Mouse (Mus musculus): ENCODE data around the gene Bex6. TPM values are rescaled to one million over a fixed set of nuclear protein-coding genes. Genes with fewer than 3 reads are reported as not detected.

Bex6 gene
- not detected in 2 replicates for polyA plus RNA-seq (2015; fragmentation: Nextera tagmentation; extraction: Ambion mirVana)

- H3K36me3 ChIP-seq (replicated peaks): no peaks in the 10 kb centered on the region
- H3K4me3 ChIP-seq: no peak within 1 kb of the TSS
- no peak within 1 kb of the TSS for H3K4me2 ChIP-seq
- no peaks in the 10 kb centered on the region for H3K9me3 ChIP-seq
- 87% methylated on average over 6 of the region's 6 CpGs for WGBS
- H3K4me1 ChIP-seq: no peaks in the 10 kb centered on the region
- ATAC-seq (replicated peaks): no peak
- H3K9ac ChIP-seq: no peak within 1 kb of the TSS
- no peaks in the 10 kb centered on the region for H3K27me3 ChIP-seq (replicated peaks)
- H3K27ac ChIP-seq: no peak within 1 kb of the TSS
These were observed at the start of gene Bex6 for GRCm38 (mm10) chr16:32179333-32179901. TSS of gene Bex6 (plus strand) at chr16:32179823.

DNA sequence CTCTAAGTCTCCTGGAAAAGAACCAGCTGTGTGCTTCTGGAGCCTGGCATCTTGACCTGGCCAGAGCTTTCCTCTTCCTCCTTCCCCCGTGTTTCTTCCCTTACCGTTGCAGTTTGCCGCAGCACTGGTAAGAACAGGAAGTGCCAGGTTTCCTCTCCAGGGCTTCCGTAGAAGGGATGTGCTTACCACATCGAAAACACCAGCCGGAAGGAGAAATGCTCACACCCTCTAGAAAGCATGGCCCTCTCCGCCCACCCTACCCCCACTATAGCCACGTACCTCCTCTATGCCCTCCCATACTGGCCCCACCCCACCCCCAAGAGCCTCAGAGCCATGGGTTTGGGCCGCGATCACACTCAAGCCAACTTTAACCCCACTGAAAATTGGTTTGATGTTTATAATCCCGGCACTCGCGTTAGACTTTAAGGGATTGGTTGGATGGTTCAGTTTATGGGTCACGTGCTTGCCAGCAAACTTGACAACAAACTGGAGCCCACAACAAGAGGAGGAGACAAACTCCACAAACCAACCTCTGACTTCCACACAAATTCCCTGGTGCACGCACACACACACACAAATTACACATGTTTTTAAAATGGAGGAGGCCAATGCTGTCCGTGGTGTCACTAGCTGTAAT lies 49.3 kb upstream of the Bex6 start:
- H3K27me3 ChIP-seq (replicated peaks): no peaks in the 10 kb centered on the region
- H3K9me3 ChIP-seq: no peaks in the 10 kb centered on the region
- H3K4me1 ChIP-seq: no peaks in the 10 kb centered on the region
- no peak overlapping the region for H3K4me3 ChIP-seq
- H3K36me3 ChIP-seq (replicated peaks): no peaks in the 10 kb centered on the region
- no peak overlapping the region for H3K9ac ChIP-seq
- no peak for ATAC-seq (replicated peaks)
- H3K4me2 ChIP-seq: no peak overlapping the region
- 78% methylated on average over 16 of the region's 16 CpGs for WGBS
- H3K27ac ChIP-seq: no peak overlapping the region

- Histone ChIP-seq H3K4me1 (no peaks in the 10 kb centered on the region), H3K27ac (no peak overlapping the region), H3K9me3 (no peaks in the 10 kb centered on the region), H3K27me3 (replicated peaks) (no peaks in the 10 kb centered on the region), H3K4me2 (no peak overlapping the region), H3K4me3 (no peak overlapping the region), H3K9ac (no peak overlapping the region), H3K36me3 (replicated peaks) (no peaks in the 10 kb centered on the region)
- WGBS: 85% methylated on average over 3 of the region's 3 CpGs
- no peak for ATAC-seq (replicated peaks)
These were observed 46.5 kb upstream of the Bex6 start for GRCm38 (mm10) chr16:32133148-32133547.

GRCm38 (mm10) chr16:32135842-32136357 lies 43.7 kb upstream of the Bex6 start:
- Histone ChIP-seq H3K4me2 (no peak overlapping the region), H3K4me1 (no peaks in the 10 kb centered on the region), H3K27ac (no peak overlapping the region), H3K4me3 (no peak overlapping the region), H3K27me3 (replicated peaks) (no peaks in the 10 kb centered on the region), H3K9ac (no peak overlapping the region), H3K9me3 (no peaks in the 10 kb centered on the region), H3K36me3 (replicated peaks) (no peaks in the 10 kb centered on the region)
- WGBS: 84% methylated on average over 7 of the region's 7 CpGs
- no peak for ATAC-seq (replicated peaks)

DNA sequence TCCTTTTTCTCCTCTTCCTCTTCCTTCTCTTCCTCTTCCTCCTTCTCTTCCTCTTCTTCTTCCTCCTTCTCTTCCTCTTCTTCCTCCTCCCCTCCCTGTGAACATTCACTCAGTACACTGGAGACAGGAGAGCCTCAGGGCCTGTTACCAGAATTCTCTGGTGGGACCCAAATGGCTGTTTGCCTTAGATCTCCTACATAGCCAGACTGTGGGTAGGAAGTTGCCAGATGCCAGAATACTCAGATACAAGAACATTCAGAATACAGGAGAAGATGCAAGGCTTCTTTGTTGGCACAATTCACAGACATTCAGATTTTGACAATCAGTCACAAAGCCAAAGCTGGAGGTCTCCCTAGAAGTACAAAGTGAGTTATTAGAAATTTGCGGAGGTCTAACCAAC lies 40.7 kb upstream of the Bex6 start:
- no peaks in the 10 kb centered on the region for H3K36me3 ChIP-seq (replicated peaks)
- no peaks in the 10 kb centered on the region for H3K27me3 ChIP-seq (replicated peaks)
- H3K27ac ChIP-seq: no peak overlapping the region
- WGBS: 94% methylated on average over 1 of the region's 1 CpGs
- H3K4me1 ChIP-seq: no peaks in the 10 kb centered on the region
- no peak overlapping the region for H3K4me3 ChIP-seq
- ATAC-seq (replicated peaks): no peak
- no peak overlapping the region for H3K9ac ChIP-seq
- no peak overlapping the region for H3K4me2 ChIP-seq
- H3K9me3 ChIP-seq: no peaks in the 10 kb centered on the region

DNA sequence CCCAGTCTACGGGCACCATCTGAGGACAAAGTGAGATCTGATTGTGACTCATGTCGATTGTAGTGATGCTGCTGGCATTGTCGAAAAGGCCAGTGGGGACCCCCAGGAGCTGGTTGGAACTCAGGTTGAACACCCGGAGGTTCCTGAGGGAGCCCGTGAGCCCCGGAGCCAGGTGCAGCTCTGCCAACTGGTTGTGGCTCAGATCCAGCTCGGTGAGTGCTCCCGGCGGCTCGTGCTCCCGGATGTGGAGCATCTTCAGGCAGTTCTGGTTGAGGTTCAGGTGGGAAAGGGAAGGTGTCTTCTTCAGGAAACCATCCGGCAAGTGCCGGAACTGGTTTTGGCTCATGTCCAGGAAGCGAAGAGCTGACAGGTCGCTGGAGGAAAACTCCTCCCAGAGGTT lies 35.9 kb upstream of the Bex6 start:
- ATAC-seq (replicated peaks): no peak
- 95% methylated on average over 15 of the region's 15 CpGs for WGBS
- no peak overlapping the region for H3K4me2 ChIP-seq

DNA sequence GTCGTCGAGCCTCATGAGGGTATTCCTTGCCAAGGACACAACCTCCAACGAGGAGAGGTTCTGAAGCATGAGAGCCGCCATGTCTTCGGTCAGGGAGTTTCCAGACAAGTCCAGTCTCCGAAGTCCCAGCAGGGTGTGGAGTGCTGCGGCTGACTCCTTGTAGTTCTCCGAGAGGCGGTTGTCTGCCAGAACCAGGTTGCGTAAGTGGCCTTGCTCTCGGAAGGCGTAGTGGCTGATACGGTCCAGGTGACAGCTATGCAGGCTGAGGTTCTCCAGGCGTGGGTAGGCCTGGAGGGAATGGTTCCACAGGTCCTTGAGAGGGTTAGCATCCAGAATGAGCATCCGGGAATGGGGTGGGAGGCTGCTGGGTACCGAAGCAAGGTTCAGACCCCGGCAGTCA lies 35.0 kb upstream of the Bex6 start:
- Histone ChIP-seq H3K9me3 (no peaks in the 10 kb centered on the region), H3K4me1 (no peaks in the 10 kb centered on the region), H3K4me3 (no peak overlapping the region), H3K27me3 (replicated peaks) (no peaks in the 10 kb centered on the region), H3K9ac (no peak overlapping the region), H3K27ac (no peak overlapping the region), H3K4me2 (no peak overlapping the region), H3K36me3 (replicated peaks) (no peaks in the 10 kb centered on the region)
- no peak for ATAC-seq (replicated peaks)
- WGBS: 92% methylated on average over 17 of the region's 17 CpGs

More for the DNA sequence above, 35.9 kb upstream of the Bex6 start:
- Histone ChIP-seq H3K36me3 (replicated peaks) (no peaks in the 10 kb centered on the region), H3K4me1 (no peaks in the 10 kb centered on the region), H3K27me3 (replicated peaks) (no peaks in the 10 kb centered on the region), H3K27ac (no peak overlapping the region), H3K9ac (no peak overlapping the region), H3K4me3 (no peak overlapping the region), H3K9me3 (no peaks in the 10 kb centered on the region)

- H3K27me3 ChIP-seq (replicated peaks): no peaks in the 10 kb centered on the region
- 0 out of 2 replicates have a peak, but pooled peaks have one; percentile 30 for ATAC-seq (replicated peaks)
- H3K27ac ChIP-seq: no peak overlapping the region
- no peaks in the 10 kb centered on the region for H3K9me3 ChIP-seq
- peak overlapping the region; percentile 10 for H3K4me2 ChIP-seq
- no peaks in the 10 kb centered on the region for H3K36me3 ChIP-seq (replicated peaks)
- H3K9ac ChIP-seq: no peak overlapping the region
- H3K4me1 ChIP-seq: no peaks in the 10 kb centered on the region
- H3K4me3 ChIP-seq: no peak overlapping the region
- 70% methylated on average over 12 of the region's 13 CpGs for WGBS
These were observed 31.9 kb upstream of the Bex6 start for GRCm38 (mm10) chr16:32147589-32148207.

DNA sequence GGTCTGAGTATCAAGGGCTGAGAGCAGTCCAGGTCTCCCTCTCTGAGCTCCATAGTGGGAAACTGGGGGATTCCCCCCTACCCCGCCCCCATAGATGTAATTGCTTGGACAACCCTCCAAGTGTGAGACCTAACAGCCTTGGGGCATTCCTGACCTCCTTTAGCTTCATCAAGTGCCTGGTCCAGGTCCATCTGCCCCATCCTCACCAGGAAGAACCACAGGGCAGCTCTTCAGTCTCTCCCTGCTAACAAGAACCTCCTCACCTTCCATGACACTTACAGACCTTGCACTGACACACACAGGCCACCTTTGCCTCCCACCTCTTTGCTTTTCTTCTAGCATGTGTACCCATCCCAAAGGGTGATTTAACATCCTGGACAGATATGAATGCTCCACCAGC lies 25.6 kb upstream of the Bex6 start:
- no peak for ATAC-seq (replicated peaks)

DNA sequence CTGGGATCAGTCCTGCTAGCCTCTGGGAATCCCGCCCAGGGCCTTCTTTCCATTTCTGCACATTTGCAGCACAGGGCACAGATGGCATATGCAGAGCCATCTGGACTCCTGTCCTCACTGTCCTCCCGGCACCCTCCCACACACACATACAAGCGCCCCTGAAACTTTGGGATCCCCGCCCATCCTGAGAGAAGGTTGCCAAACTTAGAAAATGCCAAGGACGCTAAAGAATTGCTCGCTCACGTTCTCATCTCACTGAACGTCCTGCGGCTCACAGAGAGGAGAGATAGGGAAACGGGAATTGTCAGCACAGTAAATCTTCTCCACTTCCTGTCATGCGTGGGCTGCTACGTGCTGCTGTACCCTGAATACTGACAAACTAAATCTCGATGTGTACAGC lies 25.2 kb upstream of the Bex6 start:
- Histone ChIP-seq H3K4me1 (no peaks in the 10 kb centered on the region), H3K27ac (no peak overlapping the region), H3K36me3 (replicated peaks) (no peaks in the 10 kb centered on the region), H3K4me2 (no peak overlapping the region), H3K27me3 (replicated peaks) (no peaks in the 10 kb centered on the region), H3K4me3 (no peak overlapping the region), H3K9me3 (no peaks in the 10 kb centered on the region), H3K9ac (no peak overlapping the region)
- 79% methylated on average over 13 of the region's 13 CpGs for WGBS
- ATAC-seq (replicated peaks): no peak

More for the DNA sequence above, 25.6 kb upstream of the Bex6 start:
- WGBS: 81% methylated on average over 1 of the region's 1 CpGs
- no peak overlapping the region for H3K9ac ChIP-seq
- H3K4me3 ChIP-seq: no peak overlapping the region
- no peak overlapping the region for H3K27ac ChIP-seq
- H3K4me1 ChIP-seq: no peaks in the 10 kb centered on the region
- no peaks in the 10 kb centered on the region for H3K36me3 ChIP-seq (replicated peaks)
- no peak overlapping the region for H3K4me2 ChIP-seq
- no peaks in the 10 kb centered on the region for H3K27me3 ChIP-seq (replicated peaks)
- no peaks in the 10 kb centered on the region for H3K9me3 ChIP-seq

GRCm38 (mm10) chr16:32156719-32157118 lies 22.9 kb upstream of the Bex6 start:
- ATAC-seq (replicated peaks): no peak
- Histone ChIP-seq H3K9ac (no peak overlapping the region), H3K27ac (no peak overlapping the region), H3K4me2 (no peak overlapping the region), H3K27me3 (replicated peaks) (no peaks in the 10 kb centered on the region), H3K36me3 (replicated peaks) (no peaks in the 10 kb centered on the region), H3K4me3 (no peak overlapping the region), H3K9me3 (no peaks in the 10 kb centered on the region), H3K4me1 (no peaks in the 10 kb centered on the region)
- 65% methylated on average over 3 of the region's 3 CpGs for WGBS

DNA sequence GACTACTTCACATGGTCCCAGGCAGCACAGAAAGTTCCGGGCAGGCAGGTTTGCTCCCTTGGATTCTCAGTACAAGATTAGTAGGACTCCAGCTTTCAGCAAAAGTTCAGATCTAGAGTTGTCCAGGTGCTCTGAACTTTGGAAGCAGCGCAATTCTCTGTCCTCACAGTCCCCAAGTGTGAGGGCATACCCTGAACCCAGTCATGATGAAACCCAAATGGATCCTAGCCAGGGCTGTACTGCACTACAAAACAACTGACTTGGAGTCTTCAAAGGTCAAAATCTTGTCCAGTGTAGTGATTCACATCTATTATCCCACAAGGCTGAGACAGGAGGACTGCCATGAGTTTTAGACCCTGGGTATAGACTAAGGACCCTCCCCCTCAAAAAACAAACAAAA lies 22.3 kb upstream of the Bex6 start:
- no peak overlapping the region for H3K4me3 ChIP-seq
- 83% methylated on average over 2 of the region's 2 CpGs for WGBS
- H3K9me3 ChIP-seq: no peaks in the 10 kb centered on the region
- no peaks in the 10 kb centered on the region for H3K4me1 ChIP-seq
- no peaks in the 10 kb centered on the region for H3K27me3 ChIP-seq (replicated peaks)
- no peaks in the 10 kb centered on the region for H3K36me3 ChIP-seq (replicated peaks)
- H3K27ac ChIP-seq: no peak overlapping the region
- ATAC-seq (replicated peaks): no peak
- H3K9ac ChIP-seq: no peak overlapping the region
- H3K4me2 ChIP-seq: no peak overlapping the region

DNA sequence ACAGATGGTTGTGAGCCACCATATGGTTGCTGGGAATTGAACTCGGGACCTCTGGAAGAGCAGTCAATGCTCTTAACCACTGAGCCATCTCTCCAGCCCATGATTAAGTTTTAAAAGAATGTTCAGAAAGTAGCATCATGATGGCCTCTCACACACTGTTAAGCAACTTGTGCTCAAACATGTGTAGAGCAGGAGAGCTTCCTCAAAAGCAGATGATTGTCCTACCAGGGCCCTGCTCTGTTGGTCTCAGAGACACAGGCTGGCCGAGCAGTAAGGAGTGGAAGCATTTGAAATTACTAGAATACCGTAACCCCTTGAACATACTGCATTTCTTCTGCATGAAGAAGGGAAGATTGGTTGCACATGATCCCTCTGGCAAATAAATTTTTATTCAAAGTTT lies 20.7 kb upstream of the Bex6 start:
- Histone ChIP-seq H3K9me3 (no peaks in the 10 kb centered on the region), H3K4me2 (no peak overlapping the region), H3K4me1 (no peaks in the 10 kb centered on the region), H3K4me3 (no peak overlapping the region), H3K27me3 (replicated peaks) (no peaks in the 10 kb centered on the region), H3K9ac (no peak overlapping the region), H3K36me3 (replicated peaks) (no peaks in the 10 kb centered on the region), H3K27ac (no peak overlapping the region)
- no peak for ATAC-seq (replicated peaks)
- 92% methylated on average over 3 of the region's 3 CpGs for WGBS
